Mouse (Mus musculus) neural tube, embryonic 12.5 days (tissue): ENCODE data around the gene Dnajc13. TPM values are rescaled to one million over a fixed set of nuclear protein-coding genes. Genes with fewer than 3 reads are reported as not detected.

Experiments
- ATAC-seq: fragments of 200-750 bp; cut with Nextera tagmentation; 2 replicates; pipeline ENCODE4 v1.8.0; 2017; ENCODE audit warnings: low read depth, mild to moderate bottlenecking, moderate TSS enrichment, moderate library complexity; ENCODE audit not compliant: low FRiP score
- H3K27ac ChIP-seq: fragments of 300-500 bp; sonication (generic); 2 replicates; pipeline ENCODE4 v1.5.1; 2016
- H3K27me3 ChIP-seq: fragments of 300-500 bp; sonication (generic); replicated peaks from 2 replicates; pipeline ENCODE4 v1.6.1; 2016; ENCODE audit warnings: mild to moderate bottlenecking
- H3K36me3 ChIP-seq: fragments of 300-500 bp; sonication (generic); 2 replicates; pipeline ENCODE4 v1.6.1; 2016; ENCODE audit warnings: mild to moderate bottlenecking
- H3K4me1 ChIP-seq: fragments of 300-500 bp; sonication (generic); 2 replicates; pipeline ENCODE4 v1.6.1; 2016
- H3K4me2 ChIP-seq: fragments of 300-500 bp; sonication (generic); replicated peaks from 2 replicates; pipeline ENCODE4 v1.6.1; 2016; ENCODE audit warnings: mild to moderate bottlenecking
- H3K4me3 ChIP-seq: fragments of 300-500 bp; sonication (generic); 2 replicates; pipeline ENCODE4 v1.5.1; 2016
- H3K9ac ChIP-seq: fragments of 300-500 bp; sonication (generic); 2 replicates; pipeline ENCODE4 v1.6.1; 2016; ENCODE audit warnings: mild to moderate bottlenecking
- H3K9me3 ChIP-seq: fragments of 300-500 bp; sonication (generic); 2 replicates; pipeline ENCODE4 v1.6.1; 2016; ENCODE audit warnings: mild to moderate bottlenecking
- WGBS: fragments of 180-500 bp; shearing (Covaris S2); methylation state at CpG from one replicate; pipeline ENCODE4 v1.1.7; 2016; 5-methylcytosine and 5-hydroxymethylcytosine counted together
- polyA plus RNA-seq: library from polyadenylated mRNA; unstranded; fragments of >200 nt; fragmentation: Nextera tagmentation; extraction: Ambion mirVana; gene quantifications from 2 replicates; pipeline ENCODE4 v1.2.1, GENCODE M21; 2016

Gene Dnajc13
- polyA plus RNA-seq, 1 experiment from 2014 or later: 20.0 TPM

- Histone ChIP-seq H3K4me1 (no peaks in the 10 kb centered on the region), H3K4me2 (no peak overlapping the region), H3K27me3 (no peaks in the 10 kb centered on the region), H3K9me3 (no peaks in the 10 kb centered on the region), H3K36me3 (peaks cover 76% of the 10 kb centered on the region), H3K4me3 (no peak overlapping the region), H3K27ac (no peak overlapping the region), H3K9ac (no peak overlapping the region)
- WGBS: 96% methylated on average over 10 of the region's 10 CpGs
- no peak for ATAC-seq
Observed at GRCm38 (mm10) chr9:104169986-104170385, 92.7 kb downstream of the Dnajc13 start.

- WGBS: 95% methylated on average over 5 of the region's 5 CpGs
- H3K9me3 ChIP-seq: no peaks in the 10 kb centered on the region
- H3K4me3 ChIP-seq: no peak overlapping the region
- no peak overlapping the region for H3K9ac ChIP-seq
- no peak overlapping the region for H3K27ac ChIP-seq
- H3K27me3 ChIP-seq: no peaks in the 10 kb centered on the region
- no peaks in the 10 kb centered on the region for H3K4me1 ChIP-seq
- no peak for ATAC-seq
- H3K4me2 ChIP-seq: no peak overlapping the region
- peaks cover 81% of the 10 kb centered on the region for H3K36me3 ChIP-seq
Observed at GRCm38 (mm10) chr9:104165926-104166325, 96.8 kb downstream of the Dnajc13 start.

- no peak overlapping the region for H3K4me3 ChIP-seq
- no peaks in the 10 kb centered on the region for H3K9me3 ChIP-seq
- no peak overlapping the region for H3K27ac ChIP-seq
- H3K4me1 ChIP-seq: no peaks in the 10 kb centered on the region
- H3K4me2 ChIP-seq: no peak overlapping the region
- no peaks in the 10 kb centered on the region for H3K27me3 ChIP-seq
- WGBS: 88% methylated on average over 5 of the region's 5 CpGs
- peaks cover 84% of the 10 kb centered on the region for H3K36me3 ChIP-seq
- no peak for ATAC-seq
- H3K9ac ChIP-seq: no peak overlapping the region
Observed at GRCm38 (mm10) chr9:104164194-104164593, 98.5 kb downstream of the Dnajc13 start.

- H3K9ac ChIP-seq: no peak overlapping the region
- H3K36me3 ChIP-seq: peaks cover 91% of the 10 kb centered on the region
- H3K4me2 ChIP-seq: no peak overlapping the region
- H3K27me3 ChIP-seq: no peaks in the 10 kb centered on the region
- no peaks in the 10 kb centered on the region for H3K9me3 ChIP-seq
- H3K4me3 ChIP-seq: no peak overlapping the region
- no peak for ATAC-seq
- no peaks in the 10 kb centered on the region for H3K4me1 ChIP-seq
- H3K27ac ChIP-seq: no peak overlapping the region
- 82% methylated on average over 7 of the region's 7 CpGs for WGBS
Observed at GRCm38 (mm10) chr9:104161117-104161516, 101.6 kb downstream of the Dnajc13 start.

GRCm38 (mm10) chr9:104157291-104157690 lies 105.4 kb downstream of the Dnajc13 start:
- Histone ChIP-seq H3K36me3 (peaks cover 97% of the 10 kb centered on the region), H3K4me3 (no peak overlapping the region), H3K27me3 (no peaks in the 10 kb centered on the region), H3K4me2 (no peak overlapping the region), H3K9me3 (no peaks in the 10 kb centered on the region), H3K9ac (no peak overlapping the region), H3K27ac (no peak overlapping the region), H3K4me1 (no peaks in the 10 kb centered on the region)
- 96% methylated on average over 7 of the region's 7 CpGs for WGBS
- no peak for ATAC-seq

GRCm38 (mm10) chr9:104156506-104156905 lies 106.2 kb downstream of the Dnajc13 start:
- H3K27ac ChIP-seq: no peak overlapping the region
- H3K4me1 ChIP-seq: no peaks in the 10 kb centered on the region
- ATAC-seq: no peak
- H3K4me2 ChIP-seq: no peak overlapping the region
- peaks cover 92% of the 10 kb centered on the region for H3K36me3 ChIP-seq
- no peaks in the 10 kb centered on the region for H3K27me3 ChIP-seq
- H3K4me3 ChIP-seq: no peak overlapping the region
- H3K9me3 ChIP-seq: no peaks in the 10 kb centered on the region
- no peak overlapping the region for H3K9ac ChIP-seq
- WGBS: 97% methylated on average over 8 of the region's 8 CpGs

GRCm38 (mm10) chr9:104155100-104155715 lies 107.5 kb downstream of the Dnajc13 start:
- no peak overlapping the region for H3K4me3 ChIP-seq
- H3K27ac ChIP-seq: no peak overlapping the region
- H3K27me3 ChIP-seq: no peaks in the 10 kb centered on the region
- no peaks in the 10 kb centered on the region for H3K4me1 ChIP-seq
- H3K9me3 ChIP-seq: no peaks in the 10 kb centered on the region
- no peak overlapping the region for H3K9ac ChIP-seq
- peaks cover 91% of the 10 kb centered on the region for H3K36me3 ChIP-seq
- WGBS: 96% methylated on average over 14 of the region's 14 CpGs
- no peak for ATAC-seq
- H3K4me2 ChIP-seq: no peak overlapping the region

GRCm38 (mm10) chr9:104152121-104152520 lies 110.6 kb downstream of the Dnajc13 start:
- Histone ChIP-seq H3K36me3 (peaks cover 69% of the 10 kb centered on the region), H3K9me3 (no peaks in the 10 kb centered on the region)

GRCm38 (mm10) chr9:104148969-104149368 lies 113.8 kb downstream of the Dnajc13 start:
- no peak overlapping the region for H3K27ac ChIP-seq

More at GRCm38 (mm10) chr9:104152121-104152520, 110.6 kb downstream of the Dnajc13 start:
- no peaks in the 10 kb centered on the region for H3K27me3 ChIP-seq
- H3K9ac ChIP-seq: no peak overlapping the region
- H3K4me3 ChIP-seq: no peak overlapping the region
- H3K27ac ChIP-seq: no peak overlapping the region
- no peaks in the 10 kb centered on the region for H3K4me1 ChIP-seq
- no peak for ATAC-seq
- WGBS: 97% methylated on average over 7 of the region's 7 CpGs
- H3K4me2 ChIP-seq: no peak overlapping the region

GRCm38 (mm10) chr9:104146683-104147082 lies 116.0 kb downstream of the Dnajc13 start:
- Histone ChIP-seq H3K9ac (no peak overlapping the region), H3K36me3 (peaks cover 17% of the 10 kb centered on the region), H3K4me2 (no peak overlapping the region), H3K9me3 (no peaks in the 10 kb centered on the region), H3K27ac (no peak overlapping the region), H3K27me3 (no peaks in the 10 kb centered on the region), H3K4me3 (no peak overlapping the region), H3K4me1 (no peaks in the 10 kb centered on the region)
- no peak for ATAC-seq
- 91% methylated on average over 7 of the region's 7 CpGs for WGBS

More at GRCm38 (mm10) chr9:104148969-104149368, 113.8 kb downstream of the Dnajc13 start:
- 94% methylated on average over 7 of the region's 7 CpGs for WGBS
- Histone ChIP-seq H3K9ac (no peak overlapping the region), H3K4me3 (no peak overlapping the region), H3K9me3 (no peaks in the 10 kb centered on the region), H3K4me2 (no peak overlapping the region), H3K4me1 (no peaks in the 10 kb centered on the region), H3K27me3 (no peaks in the 10 kb centered on the region), H3K36me3 (peaks cover 37% of the 10 kb centered on the region)
- no peak for ATAC-seq

- 80% methylated on average over 8 of the region's 8 CpGs for WGBS
- Histone ChIP-seq H3K36me3 (no peaks in the 10 kb centered on the region), H3K27ac (no peak overlapping the region), H3K4me1 (no peaks in the 10 kb centered on the region), H3K9me3 (no peaks in the 10 kb centered on the region), H3K9ac (no peak overlapping the region), H3K4me3 (no peak overlapping the region), H3K27me3 (no peaks in the 10 kb centered on the region), H3K4me2 (no peak overlapping the region)
- no peak for ATAC-seq
Observed at GRCm38 (mm10) chr9:104144314-104144996, 118.3 kb downstream of the Dnajc13 start.

- Histone ChIP-seq H3K4me3 (no peak overlapping the region), H3K9ac (no peak overlapping the region), H3K27ac (no peak overlapping the region), H3K36me3 (no peaks in the 10 kb centered on the region), H3K27me3 (no peaks in the 10 kb centered on the region), H3K9me3 (no peaks in the 10 kb centered on the region), H3K4me2 (no peak overlapping the region), H3K4me1 (no peaks in the 10 kb centered on the region)
- no peak for ATAC-seq
- WGBS: 88% methylated on average over 14 of the region's 14 CpGs
Observed at GRCm38 (mm10) chr9:104142805-104143204, 119.9 kb downstream of the Dnajc13 start.

GRCm38 (mm10) chr9:104140351-104140750 lies 122.4 kb downstream of the Dnajc13 start:
- 89% methylated on average over 6 of the region's 6 CpGs for WGBS
- H3K4me2 ChIP-seq: no peak overlapping the region
- H3K36me3 ChIP-seq: no peaks in the 10 kb centered on the region
- H3K4me1 ChIP-seq: no peaks in the 10 kb centered on the region
- no peak overlapping the region for H3K27ac ChIP-seq
- no peaks in the 10 kb centered on the region for H3K9me3 ChIP-seq
- no peak overlapping the region for H3K9ac ChIP-seq
- H3K4me3 ChIP-seq: no peak overlapping the region
- no peaks in the 10 kb centered on the region for H3K27me3 ChIP-seq
- no peak for ATAC-seq
